Mouse (Mus musculus) heart, adult 8-10 months (tissue): ENCODE measurements around the gene Brsk1. TPM values are rescaled to one million over a fixed set of nuclear protein-coding genes. Genes with fewer than 3 reads are reported as not detected.

Experiments
- DNase-seq: peaks from one replicate; pipeline ENCODE4 v3.0.0; 2022; ENCODE audit warnings: low spot score
- total RNA-seq, 4 experiments: library from RNA; stranded (reverse); gene quantifications; 2 replicates each; pipeline ENCODE4 v1.2.4; 2022

Gene Brsk1
- total RNA-seq, 4 experiments from 2014 or later: 0.57 to 1.2 (median 0.98) TPM

DNA sequence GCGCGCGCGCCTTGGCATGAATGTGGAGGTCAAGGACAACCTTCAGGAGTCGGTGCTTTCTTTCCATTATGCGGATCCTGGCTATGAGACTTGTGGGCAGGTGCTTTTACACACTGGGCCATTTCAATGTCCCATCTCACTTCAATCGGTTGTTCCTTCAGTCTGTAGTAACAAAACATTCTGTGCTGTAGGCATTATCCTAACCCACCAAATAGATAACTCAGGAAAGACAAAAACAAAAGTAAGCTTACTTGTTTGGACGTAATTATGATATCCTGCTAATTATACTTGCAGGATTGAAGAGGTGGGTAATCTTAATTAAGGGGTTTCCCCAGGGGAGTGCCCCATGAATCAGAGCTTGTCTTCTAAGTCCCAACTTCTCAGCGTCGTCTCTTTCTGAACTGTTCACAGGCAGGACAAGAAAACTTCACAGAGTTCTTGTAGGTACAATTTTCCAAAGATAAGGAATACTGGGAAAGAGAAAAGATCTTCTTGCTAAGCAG is 48.7 kb downstream of the Brsk1 start:
- DNase-seq: no peak

- peak; percentile 100 for DNase-seq
Measured at GRCm38 (mm10) chr7:4739544-4740275, 49.3 kb downstream of the Brsk1 start, which contains the start of gene Kmt5c. Gene Kmt5c, plus strand, starts transcription at chr7:4740115.

DNA sequence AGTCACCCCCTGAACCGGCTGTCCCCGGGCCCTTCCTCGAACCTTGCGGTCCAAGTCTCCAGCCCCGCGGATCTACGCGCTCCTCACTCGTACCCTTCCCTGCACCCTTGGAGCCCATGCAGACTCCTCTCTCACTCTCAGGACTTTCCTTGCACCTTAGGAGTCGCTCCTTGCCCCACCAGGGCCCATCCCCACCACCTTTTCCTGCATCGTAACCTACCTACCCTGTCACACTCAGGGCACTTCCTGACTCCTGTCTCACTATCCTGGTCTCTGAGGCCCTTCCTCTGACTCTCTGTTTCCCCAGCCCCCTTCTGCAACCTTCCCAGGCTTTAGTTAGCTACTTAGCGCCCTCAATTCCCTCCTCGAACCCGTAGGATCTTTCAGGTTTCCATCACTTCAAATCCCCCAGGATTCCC is 49.9 kb downstream of the Brsk1 start:
- DNase-seq: no peak

DNA sequence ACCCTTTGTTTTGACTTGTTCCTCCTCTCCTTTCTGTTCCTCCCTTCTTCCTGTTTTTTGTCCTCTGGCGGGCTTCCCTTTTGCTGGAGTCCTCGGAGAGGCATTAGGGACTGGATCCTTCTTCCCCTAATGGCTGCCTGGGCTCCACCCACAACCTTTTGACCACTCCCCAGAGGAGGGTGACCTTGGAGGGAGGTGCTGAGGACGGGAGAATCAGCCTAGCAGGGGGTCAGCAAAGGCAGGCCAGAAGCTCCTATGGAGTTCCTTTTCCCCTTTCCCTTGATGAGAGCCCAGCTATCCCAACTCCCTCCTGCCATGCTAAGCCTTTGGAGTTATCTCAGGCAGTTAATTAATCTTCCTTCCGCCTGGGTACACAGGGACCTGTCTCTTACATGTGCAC is 50.7 kb downstream of the Brsk1 start:
- DNase-seq: peak; percentile 60

DNA sequence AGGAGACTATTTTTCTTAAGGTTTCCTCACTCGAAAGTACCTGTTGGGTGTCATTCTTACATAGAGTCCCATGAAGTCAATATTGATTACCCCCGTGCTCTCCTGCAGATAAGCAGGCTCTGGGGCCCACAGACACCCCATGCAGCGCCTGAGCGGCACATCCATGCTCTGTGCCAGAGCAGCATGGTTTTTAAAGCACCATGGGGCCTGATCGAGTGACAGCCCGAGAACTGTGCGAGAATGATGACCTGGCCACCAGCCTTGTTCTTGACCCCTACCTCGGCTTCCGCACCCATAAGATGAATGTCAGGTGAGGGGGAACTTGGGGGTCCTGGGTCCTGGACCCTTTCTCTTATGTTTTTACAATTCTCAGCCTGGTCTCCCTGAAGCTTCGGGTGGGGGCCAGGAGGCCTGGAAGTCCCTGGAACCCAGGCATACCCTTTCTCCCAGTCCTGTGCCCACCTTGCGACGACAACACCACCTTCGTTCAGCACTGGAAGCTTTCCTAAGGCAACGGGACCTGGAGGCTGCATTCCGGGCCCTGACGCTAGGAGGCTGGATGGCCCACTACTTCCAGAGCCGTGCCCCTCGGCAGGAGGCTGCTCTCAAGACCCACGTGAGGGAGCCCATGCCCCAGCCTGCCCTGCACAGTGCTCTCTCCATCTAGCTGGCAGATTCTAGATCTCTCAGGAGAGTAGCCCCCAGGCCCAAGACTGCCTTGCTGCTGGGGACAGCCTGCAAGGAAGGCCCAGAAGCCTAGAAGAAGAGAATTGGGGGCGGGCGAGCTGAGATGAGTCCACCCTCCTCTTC is 51.5 kb downstream of the Brsk1 start:
- DNase-seq: no peak

DNA sequence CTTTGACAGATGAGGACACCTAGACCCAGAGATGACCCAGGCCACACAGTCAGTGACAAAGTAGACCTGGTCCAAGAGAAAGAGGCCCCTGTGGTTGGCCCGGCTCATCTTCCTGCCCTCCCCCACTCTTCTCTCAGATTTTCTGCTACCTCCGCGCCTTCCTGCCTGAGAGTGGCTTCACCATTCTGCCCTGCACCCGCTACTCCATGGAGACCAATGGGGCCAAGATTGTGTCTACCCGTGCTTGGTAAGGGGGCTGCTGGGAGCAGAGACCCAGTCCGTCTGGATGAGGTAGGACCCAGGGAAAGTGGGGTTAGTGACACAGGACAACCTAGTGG is 52.0 kb downstream of the Brsk1 start:
- DNase-seq: no peak

DNA sequence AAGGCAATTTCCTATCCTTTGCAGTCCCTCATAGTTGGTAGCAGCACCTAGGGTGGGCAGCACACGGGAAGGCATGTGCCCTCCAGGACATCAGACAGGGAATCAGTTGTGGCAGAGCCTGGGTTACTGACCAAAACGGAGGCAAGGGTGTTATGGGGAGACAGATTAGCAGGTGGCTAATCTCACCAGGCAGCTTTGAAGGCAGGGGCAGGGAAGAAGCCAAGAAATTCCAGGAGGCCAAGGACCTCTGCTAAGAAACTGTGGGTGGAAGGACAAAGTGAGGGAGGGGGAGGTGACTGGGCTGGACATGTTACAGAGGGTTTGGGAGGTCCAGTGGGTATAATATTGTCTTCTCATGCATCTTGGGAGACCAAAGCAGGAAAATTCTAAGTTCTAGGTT is 53.0 kb downstream of the Brsk1 start:
- no peak for DNase-seq

GRCm38 (mm10) chr7:4744886-4745285 is 54.5 kb downstream of the Brsk1 start:
- DNase-seq: no peak

- DNase-seq: no peak
Measured at GRCm38 (mm10) chr7:4746326-4746980, 56.0 kb downstream of the Brsk1 start.

- no peak for DNase-seq
Measured at GRCm38 (mm10) chr7:4747156-4747899, 56.9 kb downstream of the Brsk1 start.

DNA sequence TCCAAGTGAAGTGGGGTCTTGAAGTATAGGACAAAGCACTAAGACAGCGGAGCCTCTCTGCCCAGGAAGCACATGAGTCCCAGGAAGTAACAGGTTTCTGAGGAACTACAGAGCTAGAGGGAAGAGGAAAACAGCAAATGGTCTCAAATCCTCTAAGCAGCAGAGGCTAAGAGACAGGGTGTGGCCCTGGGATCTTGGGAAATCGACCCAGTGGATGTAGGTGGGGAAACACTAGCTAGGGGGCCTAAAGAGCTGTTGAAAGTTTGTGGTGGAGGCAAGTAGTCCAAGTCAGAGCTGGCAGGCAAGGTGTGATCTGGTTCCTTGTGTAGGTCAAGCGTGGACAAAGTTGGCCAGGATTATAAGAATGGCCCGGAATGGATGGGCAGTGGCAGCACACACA is 57.9 kb downstream of the Brsk1 start:
- no peak for DNase-seq

- DNase-seq: no peak
Measured at GRCm38 (mm10) chr7:4749169-4749568, 58.8 kb downstream of the Brsk1 start.

DNA sequence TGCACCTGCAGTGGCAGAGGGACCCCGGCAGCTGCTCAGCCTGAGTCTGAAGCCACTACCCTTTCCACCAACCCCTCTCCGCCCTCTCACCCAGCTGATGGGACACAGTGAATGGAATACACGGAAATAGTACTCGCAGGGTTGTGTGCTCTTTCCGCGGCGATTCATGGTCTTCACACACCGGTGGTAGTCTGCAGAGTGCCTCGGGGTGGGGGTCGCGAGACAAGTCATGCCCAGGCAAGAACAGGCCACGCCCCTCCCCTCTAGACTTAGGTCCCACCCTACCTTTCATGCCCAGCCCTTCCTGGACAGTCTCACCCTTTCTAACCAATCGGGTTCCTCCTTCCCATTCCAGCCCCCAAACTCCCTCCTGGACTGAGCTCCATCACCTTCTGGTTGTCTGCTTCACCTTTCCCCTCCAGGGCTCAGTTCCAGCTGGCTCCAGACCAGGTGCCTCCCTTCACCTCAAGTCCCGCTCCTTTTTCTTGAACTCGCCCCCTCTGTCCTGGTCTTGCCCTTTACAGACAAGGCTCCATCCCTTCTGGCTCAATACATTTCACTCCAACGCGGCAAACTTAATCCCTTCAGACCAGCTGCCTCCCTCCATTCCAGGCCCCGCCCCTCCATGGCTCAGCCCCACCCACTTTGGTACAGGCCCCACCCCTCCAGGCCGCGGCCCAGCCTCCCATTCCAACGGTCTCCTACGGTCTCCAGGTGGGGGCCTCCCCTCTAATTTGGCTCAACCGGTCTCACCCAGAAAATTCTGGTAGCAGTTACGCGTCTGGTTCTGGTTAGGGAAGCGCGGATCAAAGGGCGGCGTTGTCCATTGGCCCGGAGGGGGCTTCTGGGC is 61.8 kb downstream of the Brsk1 start:
- no peak for DNase-seq

- DNase-seq: peak; percentile 11
Measured at GRCm38 (mm10) chr7:4752821-4753570, 62.6 kb downstream of the Brsk1 start, which contains the start of gene Cox6b2. Gene Cox6b2, minus strand, starts transcription at chr7:4753094.

GRCm38 (mm10) chr7:4759670-4760069 is 69.3 kb downstream of the Brsk1 start:
- DNase-seq: no peak

DNA sequence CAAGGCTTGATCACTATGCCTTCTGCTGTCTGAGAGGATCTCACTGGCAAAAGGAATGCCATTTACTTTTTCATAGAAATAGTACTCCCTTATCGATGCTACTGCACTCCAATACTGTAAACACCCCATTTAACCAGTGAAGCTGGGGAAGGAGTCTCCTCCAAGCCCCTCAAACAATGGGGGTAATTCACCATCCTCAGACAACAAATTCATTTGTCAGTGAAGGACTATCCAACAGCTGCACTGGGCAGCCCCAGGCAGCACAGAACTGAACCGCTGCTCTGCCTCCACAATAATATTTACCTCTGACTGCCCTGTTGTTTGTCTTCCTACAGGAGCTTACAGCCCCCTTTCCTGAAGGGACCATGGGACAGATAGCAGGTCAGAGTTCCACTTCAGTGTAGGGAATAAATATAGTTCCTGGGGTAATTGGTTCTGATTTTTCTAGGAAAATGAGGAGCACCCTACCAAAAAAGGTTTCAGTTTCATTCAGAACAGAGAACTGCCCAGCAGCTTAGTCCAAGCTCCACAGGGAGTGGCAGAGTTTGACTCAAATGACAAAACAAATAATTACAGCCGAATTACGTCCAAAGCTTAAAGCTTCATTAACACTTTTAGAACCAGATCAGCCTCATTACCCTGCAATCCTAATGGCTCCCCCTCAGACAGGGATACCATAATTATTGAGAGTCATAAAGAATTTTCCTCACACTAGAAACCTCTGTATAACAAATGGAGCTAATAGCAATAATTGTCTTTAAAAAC is 74.7 kb downstream of the Brsk1 start:
- no peak for DNase-seq
